Mouse (Mus musculus): ENCODE measurements around the gene Camta1.

DNA sequence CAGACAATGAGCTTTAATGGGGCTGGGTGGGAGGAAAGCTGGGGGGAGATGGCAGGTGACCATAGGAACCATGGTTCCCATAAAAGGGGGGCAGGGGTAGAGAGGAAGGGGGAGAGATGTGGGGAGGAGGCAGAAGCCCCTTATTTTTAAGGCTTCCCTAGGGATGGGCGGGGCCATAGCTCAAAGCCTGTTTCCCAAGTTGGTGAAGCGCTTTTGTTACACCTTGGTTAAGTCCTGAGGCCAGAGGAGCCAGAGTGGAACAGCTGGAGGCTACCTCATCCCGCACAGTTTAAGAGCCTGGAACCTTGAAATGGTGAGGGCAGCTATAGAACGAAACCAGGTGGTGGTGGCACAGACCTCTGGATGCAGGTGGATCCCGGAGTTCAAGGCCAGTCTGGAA is 973.8 kb downstream of the Camta1 start:
- TF ChIP-seq CTCF (IDR thresholded peaks at IDR 0.05; ENCODE audit: low read depth, low read length) (no peak), POLR2A (IDR thresholded peaks at IDR 0.05; ENCODE audit: extremely low read depth, insufficient read depth, low read length) (no peak)

Data from liver, adult 2 months (tissue).